Mouse (Mus musculus): Measurements from ENCODE around the gene Zfp748. TPM values are rescaled to one million over a fixed set of nuclear protein-coding genes. Genes with fewer than 3 reads are reported as not detected.

Zfp748 gene
- 1 to 10 TPM; 3.3 to 4.6 TPM for total RNA-seq (2021)
- long read RNA-seq, experiment 1, full-length matches to known transcripts, result 5 of 5 reads
- long read RNA-seq, experiment 1, partial matches to known transcripts, result 0 of 5 reads
- long read RNA-seq, experiment 1, other reads (novel, unspliced or antisense), result 0 of 5 reads
- long read RNA-seq, experiment 2, result 0 reads

GRCm38 (mm10) chr13:67553730-67554129, at the start of gene Zfp748:
Zfp748 (minus strand) TSS chr13:67553830.
- DNase-seq, result no peak

- no peak for DNase-seq
These were observed 19.1 kb upstream of the Zfp748 start for GRCm38 (mm10) chr13:67572591-67573189.

DNA sequence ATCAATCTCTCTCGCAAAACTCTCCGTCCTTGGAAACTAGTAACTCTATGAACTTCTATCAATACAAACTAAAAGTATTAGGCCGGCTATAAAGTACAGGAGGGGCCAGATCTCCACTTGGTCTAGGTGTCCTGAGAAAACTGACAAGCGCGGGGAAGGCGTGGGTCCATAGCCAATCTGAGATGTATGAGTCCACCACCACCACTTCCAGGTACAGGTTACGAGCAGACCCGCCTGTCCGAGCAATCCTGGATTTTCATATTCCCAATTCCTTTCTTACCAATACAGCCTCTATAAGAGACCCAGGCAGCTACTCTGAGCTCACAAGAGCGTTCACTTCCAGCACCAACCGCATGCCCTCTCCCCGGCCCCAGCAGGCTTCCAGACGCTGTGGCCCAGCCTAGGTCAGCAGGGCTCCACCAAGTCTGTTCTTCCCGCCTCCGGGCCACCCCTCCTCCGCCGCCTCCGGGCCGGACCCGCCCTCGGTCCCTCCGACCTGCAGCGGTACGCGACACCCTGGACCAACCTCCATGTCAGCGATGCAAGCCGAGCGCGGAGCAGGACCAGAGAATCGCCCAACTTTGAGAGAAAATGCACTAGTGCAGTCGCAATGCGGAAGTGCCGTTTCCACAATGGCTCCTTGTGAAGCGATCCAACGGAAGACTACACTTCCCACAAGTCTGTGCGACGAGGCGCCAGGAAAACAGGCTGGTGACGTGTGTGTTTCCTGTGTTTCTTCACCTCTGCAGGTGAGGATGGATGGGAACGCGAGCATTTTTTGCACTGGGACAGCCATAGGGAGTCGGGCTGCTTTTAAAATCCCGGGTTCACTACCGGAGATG, 904 bp downstream of the Zfp748 start:
- DNase-seq, result peak; percentile 61

DNA sequence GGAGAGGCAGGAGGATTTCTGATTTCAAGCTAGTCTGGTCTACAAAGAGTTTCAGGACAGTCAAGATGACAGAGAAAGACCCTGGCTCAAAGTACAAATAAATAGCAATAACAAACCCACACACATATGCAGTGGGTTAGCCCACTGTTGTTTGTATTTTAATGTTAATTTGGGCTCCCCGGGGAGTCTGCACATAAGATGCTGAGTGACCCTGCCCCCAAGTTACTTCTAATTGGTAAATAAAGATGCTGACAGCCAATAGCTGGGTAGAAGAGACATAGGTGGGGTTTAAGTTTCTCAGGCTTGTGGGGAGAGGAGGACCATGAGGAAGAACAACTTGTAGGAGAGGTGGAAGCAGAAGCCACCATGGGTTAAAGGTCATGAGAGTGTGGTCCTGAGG, 7.7 kb downstream of the Zfp748 start:
- DNase-seq, result no peak

DNA sequence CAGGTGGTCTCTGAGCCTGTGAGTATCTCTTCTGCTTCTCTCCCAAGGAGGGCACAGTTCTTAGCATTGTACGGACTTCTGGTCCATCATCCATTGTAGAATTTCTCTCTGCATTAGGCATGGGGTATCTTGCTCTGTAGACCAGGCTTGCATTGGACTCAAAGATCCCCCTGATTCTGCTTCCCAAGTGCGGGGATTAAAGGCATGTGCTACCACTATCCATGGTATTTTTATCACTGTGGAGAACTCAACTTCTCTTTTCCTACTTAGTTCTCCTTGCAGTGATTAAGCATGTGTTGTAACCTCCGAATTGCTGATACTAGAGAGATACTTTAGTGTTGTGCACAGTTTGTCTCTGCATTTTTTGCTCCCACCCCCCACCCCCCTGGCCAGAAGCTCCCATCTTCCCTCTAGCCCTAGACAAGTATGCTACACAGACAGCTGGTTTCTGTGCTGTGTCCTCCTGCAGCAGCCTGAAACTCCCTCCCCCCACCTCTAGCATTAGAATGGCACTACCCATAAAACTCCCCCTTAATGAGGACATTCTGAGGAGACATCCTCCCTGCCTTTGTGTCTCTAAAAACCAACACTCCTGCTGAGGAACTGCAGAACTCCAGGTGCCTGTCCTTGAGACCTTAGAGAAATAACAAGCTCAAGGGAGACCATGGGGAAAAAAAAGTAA, 26.4 kb downstream of the Zfp748 start:
- DNase-seq, result no peak

DNA sequence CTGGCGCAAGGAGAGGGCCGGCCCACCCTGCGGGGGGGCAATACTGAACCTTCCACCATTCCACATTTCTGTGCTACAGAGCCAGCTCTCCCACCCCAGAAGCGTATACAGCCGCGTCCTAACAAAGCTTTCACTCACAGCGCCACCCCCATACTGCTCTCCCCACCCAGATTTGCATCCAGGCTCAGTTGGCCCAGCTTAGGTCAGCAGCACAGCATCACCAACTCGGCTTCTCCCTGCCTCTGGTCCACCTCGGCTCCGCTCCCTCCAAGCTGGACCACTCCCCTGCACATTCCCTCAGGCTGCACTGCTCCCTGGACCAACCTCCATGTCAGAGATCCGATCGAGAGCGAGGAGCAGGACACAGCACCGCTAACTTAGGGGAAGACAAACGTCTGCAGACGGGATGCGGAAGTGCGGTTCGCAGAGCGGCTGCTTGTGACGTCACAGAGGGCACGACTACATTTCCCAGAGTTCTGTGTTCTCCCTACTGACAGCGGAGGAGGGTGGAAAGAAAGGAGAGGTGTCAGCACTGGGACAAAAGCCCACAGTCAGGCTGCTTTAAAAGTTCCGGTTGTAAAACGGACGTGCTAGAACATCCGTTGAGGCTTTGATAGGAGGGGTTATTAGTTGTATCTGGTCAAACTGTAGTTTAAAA, 27.7 kb downstream of the Zfp748 start, which contains the start of the genes Gm26965 and Zfp87:
Gene Gm26965 (minus strand): TSS at position 399 of the 658 bp plus-strand sequence.
Gene Zfp87 (minus strand): TSS at position 425 of the 658 bp plus-strand sequence.
- DNase-seq, result peak; percentile 84

DNA sequence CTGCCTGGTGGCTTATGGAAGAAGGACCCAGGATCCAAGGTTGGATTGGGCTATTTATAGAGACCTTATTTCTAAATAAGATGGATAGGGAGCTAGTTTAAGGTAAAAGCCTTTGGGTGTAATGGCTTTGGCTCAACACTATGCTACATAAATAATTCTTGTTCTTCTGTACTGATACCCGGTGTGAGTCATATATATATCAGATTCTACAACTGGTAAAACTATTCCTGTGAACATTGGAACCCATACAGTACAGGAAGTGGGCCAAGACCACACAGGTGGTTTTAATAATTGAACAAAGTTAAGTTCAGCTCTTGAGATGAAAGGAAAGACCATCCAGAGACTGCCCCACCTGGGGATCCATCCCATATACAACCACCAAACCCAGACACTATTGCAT, 52.7 kb downstream of the Zfp748 start:
- no peak for DNase-seq

GRCm38 (mm10) chr13:67500084-67500719, 53.4 kb downstream of the Zfp748 start, which contains the start of gene Zfp58:
Zfp58 (minus strand) TSS chr13:67500555.
- DNase-seq, result peak; percentile 64

DNA sequence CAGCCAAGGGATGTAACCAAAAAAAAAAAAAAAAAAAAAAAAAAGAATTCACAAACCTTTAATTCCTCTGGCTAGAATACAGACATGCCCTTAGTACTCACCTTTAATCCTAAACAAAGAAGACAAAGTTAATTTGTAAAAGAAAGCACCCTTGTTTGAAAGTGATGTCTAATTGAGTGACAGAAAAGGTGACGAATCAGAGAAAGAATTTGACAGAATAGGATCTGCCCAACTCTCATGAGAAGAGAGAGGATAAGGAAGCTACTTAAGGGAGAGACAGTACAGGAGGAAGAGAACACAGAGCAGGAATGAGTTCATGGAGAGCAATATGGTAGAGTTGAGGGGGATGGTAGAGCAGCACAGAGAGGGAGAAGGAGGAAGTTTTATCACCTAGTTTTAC, 58.0 kb downstream of the Zfp748 start:
- no peak for DNase-seq

Other genes with a start within 250 kb of the Zfp748 start
- gene Zfp457, start 247.3 kb downstream of the Zfp748 start, total RNA-seq (2021), result 1 to 10 TPM; 1.4 to 1.7 TPM
- 1 to 10 TPM; 1.5 to 2.0 TPM for gene Zfp595, start 221.3 kb downstream of the Zfp748 start, total RNA-seq (2021)
- under 1 TPM in 1 of 2 experiments, not detected in 1; 0.77 TPM for gene Gm28044, start 193.3 kb downstream of the Zfp748 start, total RNA-seq (2021)
- 1 to 10 TPM; 1.1 to 1.2 TPM for gene Zfp953, start 193.2 kb downstream of the Zfp748 start, total RNA-seq (2021)
- gene Gm28041, start 178.1 kb downstream of the Zfp748 start, total RNA-seq (2021), result not detected
- gene Zfp456, start 178.0 kb downstream of the Zfp748 start, total RNA-seq (2021), result under 1 TPM; 0.45 to 0.73 TPM
- 1 to 10 TPM; 1.2 to 1.4 TPM for gene Zfp429, start 154.0 kb downstream of the Zfp748 start, total RNA-seq (2021)
- gene Zfp459, start 132.4 kb downstream of the Zfp748 start, total RNA-seq (2021), result under 1 TPM; 0.23 to 0.32 TPM
- 1 to 10 TPM; 3.9 to 4.1 TPM for gene Zfp874a, start 102.2 kb downstream of the Zfp748 start, total RNA-seq (2021)
- gene Zfp874b, start 69.6 kb downstream of the Zfp748 start, total RNA-seq (2021), result 1 to 10 TPM; 7.2 to 7.7 TPM
- gene Zfp58, start 53.3 kb downstream of the Zfp748 start, total RNA-seq (2021), result 1 to 10 TPM; 3.6 to 5.0 TPM
- gene Gm26965, start 27.7 kb downstream of the Zfp748 start, total RNA-seq (2021), result not detected
- 1 to 10 TPM; 6.3 to 7.0 TPM for gene Zfp87, start 27.7 kb downstream of the Zfp748 start, total RNA-seq (2021)
- 1 to 10 TPM; 3.3 to 3.7 TPM for gene Zfp729b, start 55.9 kb upstream of the Zfp748 start, total RNA-seq (2021)
- 1 to 10 TPM in 1 of 2 experiments, under 1 TPM in 1; 0.70 to 1.8 TPM for gene Gm49345, start 83.9 kb upstream of the Zfp748 start, total RNA-seq (2021)
- gene Zfp729a, start 84.0 kb upstream of the Zfp748 start, total RNA-seq (2021), result 1 to 10 TPM; 3.9 to 5.2 TPM
- gene Zfp738, start 133.2 kb upstream of the Zfp748 start, total RNA-seq (2021), result 1 to 10 TPM; 5.1 to 6.1 TPM
- 1 to 10 TPM; 4.6 to 5.9 TPM for gene Zfp65, start 175.3 kb upstream of the Zfp748 start, total RNA-seq (2021)
- gene Zfp85, start 201.4 kb upstream of the Zfp748 start, total RNA-seq (2021), result 1 to 10 TPM; 1.9 to 2.1 TPM
- gene Zfp493, start 225.9 kb upstream of the Zfp748 start, total RNA-seq (2021), result 1 to 10 TPM in 1 of 2 experiments, under 1 TPM in 1; 0.89 to 3.5 TPM

Measured in gastrocnemius, postnatal 10 days (tissue).